Mouse (Mus musculus) spleen, adult 2 months (tissue): Measurements from ENCODE around the gene Hspa1a.

Experiments used
- CTCF ChIP-seq: fragments of 200-500 bp; IDR thresholded peaks from 2 replicates; pipeline ENCODE4 v1.5.1; 2011; ENCODE audit warnings: mild to moderate bottlenecking, inconsistent platforms; ENCODE audit not compliant: insufficient read depth, insufficient read length, insufficient replicate concordance; ENCODE audit errors: extremely low read depth
- POLR2A ChIP-seq: fragments of 200-500 bp; IDR thresholded peaks from 2 replicates; pipeline ENCODE4 v1.6.1; 2011; ENCODE audit warnings: low read depth, low read length, inconsistent platforms

- TF ChIP-seq CTCF (no peak), POLR2A (no peak)
Observed at GRCm38 (mm10) chr17:34922939-34923338, 49.0 kb downstream of the Hspa1a start.
